Mouse (Mus musculus): ENCODE measurements around the gene Rtn1. TPM values are rescaled to one million over a fixed set of nuclear protein-coding genes. Genes with fewer than 3 reads are reported as not detected.

The Rtn1 gene
- total and polyA plus RNA-seq, 3 experiments = 0.44 TPM; not detected in 2

GRCm38 (mm10) chr12:72178322-72178721, 230.5 kb downstream of the Rtn1 start:
- ATAC-seq (ENCODE audit: extremely low read depth, insufficient number of reproducible peaks, low FRiP score, poor library complexity, severe bottlenecking) (no peak), DNase-seq (ENCODE audit: low spot score) (no peak)
- Histone ChIP-seq H3K36me3 (replicated peaks) (no peaks in the 10 kb centered on the region), H3K4me3 (ENCODE audit: low read depth, low read length) (no peak overlapping the region), H3K9me3 (replicated peaks) (no peaks in the 10 kb centered on the region), H3K4me1 (ENCODE audit: insufficient read depth, low read depth, low read length) (no peaks in the 10 kb centered on the region), H3K27me3 (ENCODE audit: insufficient read depth, low read length) (no peaks in the 10 kb centered on the region; the same call in 1 of the 2 replicates)
- TF ChIP-seq CTCF (IDR thresholded peaks at IDR 0.05; ENCODE audit: low read depth, low read length) = no peak
- no peak for TF ChIP-seq GATA1 (IDR thresholded peaks at IDR 0.05; ENCODE audit: borderline replicate concordance, low read length)
- no peak for TF ChIP-seq TAL1 (conservative IDR thresholded peaks at IDR 0.05; ENCODE audit: low read depth, low read length)
- TF ChIP-seq GATA2 (IDR thresholded peaks at IDR 0.05; ENCODE audit: borderline replicate concordance, low read depth, low read length) = no peak

Other genes starting within 250 kb of the Rtn1 start
- gene Ccdc175, start 224.0 kb downstream of the Rtn1 start, total RNA-seq (2014; fragmentation: Nextera tagmentation) = not detected in 2 replicates
- 0.06 TPM in 1 of 2 replicates, not detected in the other for gene Ccdc175, start 224.0 kb downstream of the Rtn1 start, total RNA-seq (2017)
- gene Ccdc175, start 224.0 kb downstream of the Rtn1 start, polyA plus RNA-seq (2012) = not detected in 2 replicates
- gene Lrrc9, start 32.8 kb upstream of the Rtn1 start, total RNA-seq (2014; fragmentation: Nextera tagmentation) = not detected in 2 replicates
- 0.16 and 0.58 TPM in 2 replicates for gene Lrrc9, start 32.8 kb upstream of the Rtn1 start, total RNA-seq (2017)
- not detected in 2 replicates for gene Lrrc9, start 32.8 kb upstream of the Rtn1 start, polyA plus RNA-seq (2012)
- gene Pcnx4, start 127.3 kb upstream of the Rtn1 start, total RNA-seq (2014; fragmentation: Nextera tagmentation) = 12.8 and 12.9 TPM in 2 replicates
- gene Pcnx4, start 127.3 kb upstream of the Rtn1 start, total RNA-seq (2017) = 4.5 and 5.6 TPM in 2 replicates
- 1.7 and 2.1 TPM in 2 replicates for gene Pcnx4, start 127.3 kb upstream of the Rtn1 start, polyA plus RNA-seq (2012)
- not detected in 2 replicates for gene Gm4756, start 240.6 kb upstream of the Rtn1 start, total RNA-seq (2014; fragmentation: Nextera tagmentation)
- gene Gm4756, start 240.6 kb upstream of the Rtn1 start, total RNA-seq (2017) = 0.12 and 0.16 TPM in 2 replicates
- not detected in 2 replicates for gene Gm4756, start 240.6 kb upstream of the Rtn1 start, polyA plus RNA-seq (2012)